Mouse (Mus musculus): ENCODE measurements around the gene Atpif1. TPM values are rescaled to one million over a fixed set of nuclear protein-coding genes. Genes with fewer than 3 reads are reported as not detected.

Gene Atpif1
- polyA plus RNA-seq, 1 experiment from 2014 or later: 799 TPM

GRCm38 (mm10) chr4:132545851-132546250 is 12.4 kb upstream of the Atpif1 start:
- H3K4me2 ChIP-seq: no peak overlapping the region
- H3K9ac ChIP-seq: no peak overlapping the region
- 31% methylated on average over 8 of the region's 8 CpGs for WGBS
- no peaks in the 10 kb centered on the region for H3K9me3 ChIP-seq
- H3K4me1 ChIP-seq: no peaks in the 10 kb centered on the region
- peaks cover 84% of the 10 kb centered on the region for H3K36me3 ChIP-seq
- no peak overlapping the region for H3K4me3 ChIP-seq
- no peaks in the 10 kb centered on the region for H3K27me3 ChIP-seq
- no peak for ATAC-seq (ENCODE audit: insufficient number of reproducible peaks, low FRiP score, low TSS enrichment, low read depth)
- H3K27ac ChIP-seq: no peak overlapping the region

DNA sequence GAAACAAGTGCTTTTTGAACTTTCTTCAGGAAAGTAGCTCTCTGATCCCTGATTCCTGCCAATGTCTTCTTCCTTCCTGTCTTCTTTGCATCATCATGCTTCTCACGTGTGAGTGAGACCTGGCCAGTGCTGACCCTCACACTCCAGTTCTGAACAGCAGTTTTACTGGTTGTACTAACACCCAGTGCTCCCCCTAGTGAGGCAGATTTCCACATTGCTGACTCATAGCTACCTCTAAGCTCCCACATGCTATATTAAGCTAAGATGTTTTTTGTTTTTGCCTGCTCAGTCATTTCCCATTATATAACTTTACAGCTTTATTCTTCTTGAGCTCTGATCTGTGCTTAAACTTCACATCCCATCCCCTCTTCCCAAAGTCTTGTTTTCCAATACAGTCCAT is 9.3 kb upstream of the Atpif1 start:
- no peak overlapping the region for H3K9ac ChIP-seq
- H3K4me2 ChIP-seq: no peak overlapping the region
- no peak overlapping the region for H3K27ac ChIP-seq
- H3K4me3 ChIP-seq: no peak overlapping the region
- no peak for ATAC-seq (ENCODE audit: insufficient number of reproducible peaks, low FRiP score, low TSS enrichment, low read depth)
- no peaks in the 10 kb centered on the region for H3K9me3 ChIP-seq
- H3K27me3 ChIP-seq: no peaks in the 10 kb centered on the region
- no peaks in the 10 kb centered on the region for H3K4me1 ChIP-seq
- H3K36me3 ChIP-seq: peaks cover 77% of the 10 kb centered on the region
- 64% methylated on average over 1 of the region's 1 CpGs for WGBS

GRCm38 (mm10) chr4:132541413-132541812 is 8.0 kb upstream of the Atpif1 start:
- WGBS: 90% methylated on average over 4 of the region's 4 CpGs
- Histone ChIP-seq H3K9me3 (no peaks in the 10 kb centered on the region), H3K27ac (no peak overlapping the region), H3K4me3 (no peak overlapping the region), H3K4me1 (peaks cover 10% of the 10 kb centered on the region), H3K27me3 (no peaks in the 10 kb centered on the region), H3K4me2 (no peak overlapping the region), H3K9ac (no peak overlapping the region), H3K36me3 (peaks cover 67% of the 10 kb centered on the region)
- ATAC-seq (ENCODE audit: insufficient number of reproducible peaks, low FRiP score, low TSS enrichment, low read depth): no peak

DNA sequence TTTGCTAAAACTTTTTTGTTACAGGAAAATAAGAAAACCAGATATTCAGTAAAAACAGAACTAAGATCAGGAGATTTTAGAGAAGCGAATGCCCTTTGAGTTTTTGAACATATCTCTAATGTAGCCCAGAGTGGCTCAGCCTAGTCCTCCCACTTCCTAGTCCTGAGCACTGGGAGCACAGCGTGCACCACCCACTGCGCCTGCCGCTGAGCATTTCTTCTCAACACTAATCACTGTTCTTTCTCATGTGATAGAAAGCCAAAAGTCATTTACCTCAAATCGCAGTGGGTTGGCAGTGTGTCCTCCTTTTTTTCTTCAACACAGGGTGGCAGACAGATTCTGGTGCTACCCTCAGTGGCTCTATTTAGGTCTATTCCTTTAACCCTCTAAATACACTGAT is 6.0 kb upstream of the Atpif1 start:
- H3K9me3 ChIP-seq: no peaks in the 10 kb centered on the region
- no peak overlapping the region for H3K9ac ChIP-seq
- H3K4me3 ChIP-seq: no peak overlapping the region
- H3K4me1 ChIP-seq: peaks cover 17% of the 10 kb centered on the region
- no peak overlapping the region for H3K27ac ChIP-seq
- WGBS: 93% methylated on average over 5 of the region's 5 CpGs
- H3K4me2 ChIP-seq: no peak overlapping the region
- peaks cover 52% of the 10 kb centered on the region for H3K36me3 ChIP-seq
- no peak for ATAC-seq (ENCODE audit: insufficient number of reproducible peaks, low FRiP score, low TSS enrichment, low read depth)
- H3K27me3 ChIP-seq: no peaks in the 10 kb centered on the region

- no peaks in the 10 kb centered on the region for H3K27me3 ChIP-seq
- peaks cover 21% of the 10 kb centered on the region for H3K36me3 ChIP-seq
- peaks cover 28% of the 10 kb centered on the region for H3K4me1 ChIP-seq
- H3K4me2 ChIP-seq: peak within 1 kb of the TSS; percentile 68
- peak within 1 kb of the TSS; percentile 93 for H3K9ac ChIP-seq
- WGBS: under 1% methylated on average over 60 of the region's 60 CpGs
- peak within 1 kb of the TSS; percentile 98 for H3K4me3 ChIP-seq
- H3K9me3 ChIP-seq: no peaks in the 10 kb centered on the region
- ATAC-seq (ENCODE audit: insufficient number of reproducible peaks, low FRiP score, low TSS enrichment, low read depth): peak; percentile 73; the same call in 1 of the 2 replicates
- peak within 1 kb of the TSS; percentile 81 for H3K27ac ChIP-seq
These were observed 2.1 kb upstream of the Atpif1 start, which contains the start of gene Dnajc8 for GRCm38 (mm10) chr4:132535406-132536121. Gene Dnajc8, plus strand, starts transcription at chr4:132535550.

- Histone ChIP-seq H3K4me3 (peak overlapping the region; percentile 78), H3K9ac (peak overlapping the region; percentile 70), H3K36me3 (peaks cover 12% of the 10 kb centered on the region), H3K4me2 (peak overlapping the region; percentile 77), H3K27ac (peak overlapping the region; percentile 95), H3K27me3 (no peaks in the 10 kb centered on the region), H3K9me3 (no peaks in the 10 kb centered on the region), H3K4me1 (peaks cover 28% of the 10 kb centered on the region)
- no peak for ATAC-seq (ENCODE audit: insufficient number of reproducible peaks, low FRiP score, low TSS enrichment, low read depth)
- 10% methylated on average over 5 of the region's 5 CpGs for WGBS
These were observed 963 bp downstream of the Atpif1 start for GRCm38 (mm10) chr4:132532496-132532895.

DNA sequence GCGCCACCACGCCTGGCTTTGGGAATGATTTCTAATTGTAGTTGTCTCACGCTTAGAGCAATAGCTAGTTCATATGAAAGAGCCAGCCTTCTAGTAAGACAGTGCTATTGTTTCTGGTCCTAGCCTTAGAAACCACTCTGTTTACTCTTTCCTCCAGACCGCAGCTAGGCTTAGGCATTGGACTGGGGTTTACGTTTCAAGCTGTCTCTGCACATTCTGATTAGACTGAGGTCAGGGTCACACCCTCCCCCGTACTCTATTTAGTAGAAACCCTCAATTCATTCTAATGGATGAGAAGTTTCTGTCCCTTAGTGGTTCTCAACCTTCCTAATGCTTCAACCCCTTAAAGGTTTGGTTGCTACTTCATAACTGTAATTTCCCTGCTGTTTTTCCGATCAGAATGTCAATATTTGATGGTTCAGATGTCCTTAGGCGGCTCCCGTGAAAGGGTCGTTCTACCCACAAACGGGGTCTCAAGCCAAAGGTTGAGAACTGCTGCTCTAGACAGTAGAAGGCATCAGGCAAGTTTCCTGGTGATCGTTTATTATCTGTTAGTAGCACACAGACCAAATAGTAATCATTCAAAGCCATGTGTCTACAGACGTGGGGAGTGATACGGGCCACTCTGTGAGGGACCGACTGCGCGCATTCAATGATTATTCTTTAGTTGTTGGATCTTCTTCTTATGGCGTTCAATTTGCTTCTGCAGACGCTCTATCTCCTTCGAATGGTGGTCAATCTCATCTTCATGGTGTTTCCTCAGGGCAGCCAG is 3.2 kb downstream of the Atpif1 start:
- Histone ChIP-seq H3K4me1 (peaks cover 14% of the 10 kb centered on the region), H3K27me3 (no peaks in the 10 kb centered on the region), H3K27ac (no peak overlapping the region), H3K9me3 (no peaks in the 10 kb centered on the region), H3K4me3 (no peak overlapping the region), H3K9ac (no peak overlapping the region), H3K4me2 (no peak overlapping the region), H3K36me3 (peaks cover 12% of the 10 kb centered on the region)
- ATAC-seq (ENCODE audit: insufficient number of reproducible peaks, low FRiP score, low TSS enrichment, low read depth): no peak
- 95% methylated on average over 20 of the region's 20 CpGs for WGBS

GRCm38 (mm10) chr4:132529344-132529743 is 4.1 kb downstream of the Atpif1 start:
- Histone ChIP-seq H3K9me3 (no peaks in the 10 kb centered on the region), H3K27ac (no peak overlapping the region), H3K27me3 (no peaks in the 10 kb centered on the region), H3K4me1 (peaks cover 17% of the 10 kb centered on the region), H3K9ac (no peak overlapping the region), H3K36me3 (peaks cover 12% of the 10 kb centered on the region), H3K4me2 (no peak overlapping the region), H3K4me3 (no peak overlapping the region)
- 77% methylated on average over 4 of the region's 4 CpGs for WGBS
- ATAC-seq (ENCODE audit: insufficient number of reproducible peaks, low FRiP score, low TSS enrichment, low read depth): no peak

DNA sequence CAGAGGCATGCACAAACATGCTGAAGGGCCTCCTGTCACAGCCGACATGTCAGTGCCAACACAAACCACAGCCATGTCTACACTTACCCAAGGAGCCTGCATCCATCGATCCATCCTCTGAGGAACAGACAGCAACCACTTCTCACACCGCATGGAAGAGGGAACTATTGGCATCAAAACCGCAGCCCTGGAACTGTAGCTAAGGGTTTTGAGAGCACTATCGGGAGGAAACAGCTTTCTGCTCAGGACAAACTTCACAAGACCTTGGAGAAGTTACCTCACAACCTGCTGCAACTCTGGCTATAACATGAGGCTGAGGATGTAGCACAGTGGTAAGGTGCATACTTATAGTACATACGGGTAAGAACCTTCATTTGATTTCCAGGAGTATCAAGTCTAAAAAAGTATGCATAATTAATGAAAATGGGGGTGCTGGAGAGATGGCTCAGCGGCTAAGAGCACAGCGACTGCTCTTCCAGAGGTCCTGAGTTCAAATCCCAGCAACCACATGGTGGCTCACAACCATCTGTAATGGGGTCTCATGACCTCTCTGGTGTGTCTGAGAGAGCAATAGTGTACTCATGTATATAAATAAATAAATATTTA is 5.4 kb downstream of the Atpif1 start:
- Histone ChIP-seq H3K9me3 (no peaks in the 10 kb centered on the region), H3K27ac (no peak overlapping the region), H3K4me3 (no peak overlapping the region), H3K27me3 (no peaks in the 10 kb centered on the region), H3K4me2 (no peak overlapping the region), H3K4me1 (peaks cover 14% of the 10 kb centered on the region), H3K9ac (no peak overlapping the region), H3K36me3 (peaks cover 12% of the 10 kb centered on the region)
- no peak for ATAC-seq (ENCODE audit: insufficient number of reproducible peaks, low FRiP score, low TSS enrichment, low read depth)
- WGBS: 86% methylated on average over 8 of the region's 8 CpGs

DNA sequence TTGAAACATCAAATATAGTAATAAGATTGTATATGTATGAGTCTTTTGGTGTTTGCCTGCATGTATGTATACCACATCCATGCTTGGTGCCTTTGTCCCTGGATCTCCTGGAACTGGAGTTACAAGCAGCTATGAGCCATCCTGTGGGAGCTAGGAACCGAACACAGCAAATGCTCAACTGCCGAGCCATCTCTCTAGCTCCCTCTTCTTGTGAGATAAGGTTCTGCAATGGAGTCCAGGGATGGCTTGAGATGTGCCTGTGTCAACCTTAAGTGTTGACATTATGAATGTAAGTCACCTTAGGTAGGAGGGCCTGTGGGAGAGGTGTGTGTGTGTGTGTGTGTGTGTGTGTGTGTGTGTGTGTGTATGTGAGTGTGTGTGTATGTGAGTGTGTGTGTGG is 6.8 kb downstream of the Atpif1 start:
- H3K27ac ChIP-seq: no peak overlapping the region
- peaks cover 12% of the 10 kb centered on the region for H3K36me3 ChIP-seq
- H3K27me3 ChIP-seq: no peaks in the 10 kb centered on the region
- no peak overlapping the region for H3K9ac ChIP-seq
- no peak for ATAC-seq (ENCODE audit: insufficient number of reproducible peaks, low FRiP score, low TSS enrichment, low read depth)
- 58% methylated on average over 2 of the region's 2 CpGs for WGBS
- H3K4me1 ChIP-seq: peaks cover 8% of the 10 kb centered on the region
- H3K9me3 ChIP-seq: no peaks in the 10 kb centered on the region
- no peak overlapping the region for H3K4me3 ChIP-seq
- no peak overlapping the region for H3K4me2 ChIP-seq

DNA sequence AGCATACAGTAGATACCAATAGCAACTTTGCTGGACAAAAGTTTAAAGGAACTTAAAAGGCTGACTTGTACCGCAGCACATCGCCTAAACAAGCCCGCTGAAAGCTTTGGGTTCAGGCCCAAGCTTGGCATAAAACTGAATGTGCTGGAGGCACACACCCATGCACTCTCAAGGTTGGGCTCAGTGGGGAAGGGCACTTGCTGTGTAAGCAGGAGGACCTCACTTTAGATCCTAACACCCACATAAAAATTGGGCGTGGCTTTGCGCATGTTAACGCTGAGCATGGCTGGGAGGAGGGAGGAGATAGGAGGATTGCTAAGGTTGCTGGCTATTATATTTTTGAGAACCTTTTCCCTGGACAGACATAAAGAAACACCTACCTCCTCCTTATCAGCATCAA is 8.7 kb downstream of the Atpif1 start:
- H3K9me3 ChIP-seq: no peaks in the 10 kb centered on the region
- no peak for ATAC-seq (ENCODE audit: insufficient number of reproducible peaks, low FRiP score, low TSS enrichment, low read depth)
- no peak overlapping the region for H3K9ac ChIP-seq
- H3K27me3 ChIP-seq: no peaks in the 10 kb centered on the region
- peak overlapping the region; percentile 38; the same call in 1 of the 2 replicates for H3K27ac ChIP-seq
- H3K4me1 ChIP-seq: peaks cover 8% of the 10 kb centered on the region
- H3K4me3 ChIP-seq: no peak overlapping the region
- 36% methylated on average over 6 of the region's 6 CpGs for WGBS
- H3K36me3 ChIP-seq: peaks cover under 1% of the 10 kb centered on the region; the same call in 1 of the 2 replicates
- H3K4me2 ChIP-seq: no peak overlapping the region

- peak overlapping the region; percentile 38; the same call in 1 of the 2 replicates for H3K27ac ChIP-seq
- H3K36me3 ChIP-seq: no peaks in the 10 kb centered on the region
- peaks cover 8% of the 10 kb centered on the region for H3K4me1 ChIP-seq
- WGBS: 28% methylated on average over 11 of the region's 11 CpGs
- no peak overlapping the region for H3K4me3 ChIP-seq
- H3K27me3 ChIP-seq: no peaks in the 10 kb centered on the region
- no peak overlapping the region for H3K9ac ChIP-seq
- H3K4me2 ChIP-seq: no peak overlapping the region
- ATAC-seq (ENCODE audit: insufficient number of reproducible peaks, low FRiP score, low TSS enrichment, low read depth): no peak
- no peaks in the 10 kb centered on the region for H3K9me3 ChIP-seq
These were observed 9.1 kb downstream of the Atpif1 start for GRCm38 (mm10) chr4:132524321-132524741.
